Mouse (Mus musculus) monocyte, adult 5-6 weeks (primary cell): ENCODE measurements around the gene Fntb. TPM values are rescaled to one million over a fixed set of nuclear protein-coding genes. Genes with fewer than 3 reads are reported as not detected.

Experiments used
- ATAC-seq: fragments of 153-309, 156-312 bp; replicated peaks from 2 replicates; pipeline ENCODE4 v1.8.0; 2017; ENCODE audit warnings: mild to moderate bottlenecking; ENCODE audit not compliant: low TSS enrichment, insufficient number of reproducible peaks, severe bottlenecking, poor library complexity, low FRiP score
- total RNA-seq: library from RNA; stranded (forward); fragments of 200-1000, 200-491, 200-594 nt; gene quantifications from 3 replicates; pipeline ENCODE4 v1.2.3, GENCODE M21; 2017

Fntb gene
- total RNA-seq, 1 experiment from 2014 or later, result 8.8 TPM

DNA sequence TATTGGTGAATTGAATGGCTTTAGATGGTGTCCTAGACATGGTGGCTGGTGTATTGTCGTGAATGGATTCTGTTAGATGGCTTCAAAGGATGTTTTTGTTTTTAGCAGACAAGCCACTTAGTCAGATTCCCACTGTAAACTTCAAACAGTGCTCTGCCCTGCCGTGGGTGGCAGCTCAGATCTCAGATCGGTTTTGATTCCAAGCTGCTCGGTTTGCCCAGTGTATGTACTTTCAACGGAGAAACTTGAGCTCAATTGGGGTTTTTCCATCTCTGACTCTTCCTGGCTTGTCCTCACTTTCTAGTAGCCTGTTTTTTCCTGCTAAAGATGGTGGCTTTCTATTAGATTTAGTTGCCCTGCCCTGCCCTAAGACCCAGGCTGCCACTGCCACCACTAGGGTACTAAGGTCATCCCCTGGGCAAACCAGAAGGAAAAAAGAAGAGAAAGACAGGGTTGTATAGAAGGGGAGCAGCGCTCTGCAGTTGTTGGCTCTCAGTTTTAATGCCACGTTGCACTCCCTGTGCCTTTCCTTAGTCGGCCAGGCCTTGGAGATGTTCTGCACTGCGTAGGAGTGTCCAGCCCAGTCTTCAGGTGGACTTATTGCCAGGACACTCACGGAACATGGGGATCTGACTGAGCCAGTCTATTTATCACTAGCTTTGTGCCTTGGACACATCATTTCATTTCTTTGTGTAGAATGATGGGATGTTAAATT lies 134.0 kb downstream of the Fntb start:
- no peak for ATAC-seq

DNA sequence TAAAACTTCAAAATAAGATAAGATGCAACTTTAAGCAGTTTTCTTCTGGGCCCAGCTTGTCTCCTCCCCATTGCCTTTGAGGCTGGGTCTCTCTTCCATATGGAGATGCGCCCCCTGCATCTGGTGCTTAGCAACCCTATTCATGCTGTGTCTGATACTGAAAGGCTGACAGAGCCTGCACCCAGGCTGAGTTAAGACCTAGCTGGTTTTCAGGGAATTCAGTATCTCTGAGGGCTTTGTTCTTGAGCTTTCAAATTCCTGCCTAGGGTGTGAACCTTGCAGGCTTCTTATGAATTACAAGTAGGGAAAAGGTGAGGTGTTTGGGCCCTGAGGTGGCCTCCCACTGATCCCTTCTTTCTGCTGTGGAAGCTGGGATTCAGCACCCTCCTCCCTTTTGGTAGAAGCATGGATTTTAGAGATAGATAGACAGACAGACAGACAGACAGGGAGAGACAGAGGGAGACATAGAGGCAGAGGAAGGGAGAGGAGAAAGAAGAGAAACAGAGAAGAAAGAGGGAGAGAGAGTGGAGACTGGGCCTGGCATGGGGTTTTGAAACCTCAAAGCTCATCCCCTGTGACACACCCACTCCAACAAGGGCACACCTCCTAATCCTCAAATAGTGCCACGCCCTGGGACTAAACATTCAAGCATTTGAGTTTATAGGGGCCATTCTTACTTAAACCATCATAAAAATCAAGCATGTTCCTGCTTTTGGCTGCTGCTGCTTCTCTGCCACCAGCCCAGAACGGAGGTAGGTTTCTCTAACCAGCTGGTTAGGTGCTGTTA lies 136.3 kb downstream of the Fntb start:
- no peak for ATAC-seq

DNA sequence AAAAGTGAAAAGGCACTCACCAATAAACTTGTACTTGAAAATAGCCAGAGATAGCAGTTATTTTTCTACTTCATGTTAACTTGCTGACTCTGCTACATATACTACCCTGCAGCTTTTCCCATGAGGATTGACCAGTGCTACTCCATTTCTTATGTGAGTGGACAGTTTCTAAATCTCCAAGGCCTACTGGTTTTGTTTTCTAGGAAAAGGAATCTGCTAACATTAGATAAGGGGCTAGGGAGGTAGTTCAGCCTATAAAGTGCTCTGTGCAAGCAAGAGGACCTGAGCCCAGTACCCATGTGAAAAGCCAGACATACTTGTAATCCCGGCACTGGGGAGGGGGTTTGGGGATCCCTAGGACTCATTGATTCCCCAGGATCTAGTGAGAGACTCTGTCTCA lies 140.9 kb downstream of the Fntb start:
- ATAC-seq, result no peak

DNA sequence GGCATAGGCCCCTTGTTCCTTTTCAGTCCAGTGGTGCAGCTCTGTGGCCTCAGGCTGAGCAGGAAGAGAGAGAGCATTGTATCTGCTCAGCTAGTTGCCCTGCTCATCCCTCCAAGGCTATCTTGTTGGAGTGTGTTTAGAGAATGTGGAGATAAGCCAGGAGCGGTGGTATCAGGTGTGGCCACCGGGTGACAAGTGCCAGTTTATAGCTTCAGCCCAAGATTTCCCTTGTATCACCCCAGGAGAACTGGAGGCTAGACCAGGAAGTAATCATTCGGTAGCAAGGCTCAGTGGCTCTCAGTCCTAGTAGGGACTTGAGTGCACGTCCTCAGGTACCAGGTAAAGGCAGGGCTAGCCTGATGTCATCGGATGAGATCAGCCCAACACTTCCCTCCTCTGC lies 143.8 kb downstream of the Fntb start:
- ATAC-seq, result no peak

DNA sequence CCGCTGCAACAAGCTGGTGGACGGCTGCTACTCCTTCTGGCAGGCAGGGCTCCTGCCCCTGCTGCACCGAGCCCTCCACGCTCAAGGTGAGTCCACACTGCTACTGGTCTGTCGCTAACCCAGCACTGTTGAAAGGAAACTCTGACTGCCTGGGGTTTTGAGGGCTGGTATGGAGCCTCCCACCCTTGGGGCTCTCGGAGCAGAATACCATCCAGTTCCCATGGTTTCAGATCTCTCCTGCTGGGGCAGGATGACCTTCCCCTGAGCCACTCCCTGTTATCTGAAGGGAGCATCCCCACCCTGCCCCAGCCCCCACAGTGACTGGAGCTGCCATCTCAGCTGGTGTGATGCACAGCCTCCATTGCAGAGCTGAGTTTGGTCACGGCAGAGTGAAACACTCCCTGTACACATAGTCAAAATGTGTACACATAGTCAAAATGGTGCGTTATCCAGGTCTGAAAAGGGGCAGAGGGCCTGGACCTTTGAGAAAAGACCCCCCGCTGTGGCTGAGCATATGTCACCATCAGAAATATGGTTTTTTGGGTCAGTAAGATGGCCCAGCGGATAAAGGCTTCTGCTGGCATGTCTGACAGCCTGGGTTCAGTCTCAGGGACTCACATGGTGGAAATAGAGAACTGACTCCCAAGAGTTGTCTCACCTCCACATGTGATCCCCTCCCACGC lies 145.0 kb downstream of the Fntb start:
- no peak for ATAC-seq

DNA sequence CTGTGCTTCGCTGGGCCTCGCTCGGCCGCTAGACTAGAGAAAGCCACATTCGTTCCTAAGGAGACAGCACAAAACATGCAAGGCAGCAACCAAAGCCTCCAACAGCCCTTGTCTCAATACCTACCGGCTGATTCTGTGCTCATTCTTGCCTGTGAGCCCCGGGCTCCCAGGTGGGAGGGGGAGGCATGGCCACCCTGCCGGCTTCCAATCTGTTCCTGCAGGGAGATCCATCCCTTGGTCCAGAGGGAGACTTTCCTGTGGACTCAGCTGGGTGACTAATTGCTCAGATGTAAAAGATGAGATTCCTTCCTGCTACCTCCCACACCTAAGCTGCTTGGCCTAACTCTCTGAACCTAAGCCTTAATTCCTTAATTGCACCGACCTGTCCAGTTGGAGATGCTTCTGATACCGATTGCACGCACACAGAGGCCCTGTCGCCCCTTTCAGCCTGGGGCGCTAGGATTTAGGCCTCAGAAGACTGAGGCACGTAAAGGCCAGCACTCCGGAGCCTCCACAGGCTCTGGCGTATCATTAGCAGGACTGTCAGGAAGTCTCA lies 145.9 kb downstream of the Fntb start:
- no peak for ATAC-seq

DNA sequence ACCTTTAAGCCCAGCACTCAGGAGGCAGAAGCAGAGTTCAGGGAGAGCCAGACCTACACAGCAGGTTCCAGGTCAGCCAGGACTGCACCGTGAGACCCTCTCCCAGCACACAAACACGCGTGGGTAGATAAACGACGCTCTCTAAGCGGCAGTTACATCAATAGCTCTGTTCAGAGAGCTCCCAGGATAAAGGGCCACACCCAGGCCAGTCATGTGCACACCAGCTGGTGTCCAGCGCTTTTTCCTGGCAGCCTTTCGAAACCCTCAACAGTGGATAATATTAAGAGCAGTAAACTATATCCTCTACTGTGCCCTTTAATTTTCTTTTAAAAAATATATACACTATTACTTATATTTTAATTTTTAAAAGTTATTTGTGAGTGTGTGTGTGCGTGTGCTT lies 146.8 kb downstream of the Fntb start:
- no peak for ATAC-seq

DNA sequence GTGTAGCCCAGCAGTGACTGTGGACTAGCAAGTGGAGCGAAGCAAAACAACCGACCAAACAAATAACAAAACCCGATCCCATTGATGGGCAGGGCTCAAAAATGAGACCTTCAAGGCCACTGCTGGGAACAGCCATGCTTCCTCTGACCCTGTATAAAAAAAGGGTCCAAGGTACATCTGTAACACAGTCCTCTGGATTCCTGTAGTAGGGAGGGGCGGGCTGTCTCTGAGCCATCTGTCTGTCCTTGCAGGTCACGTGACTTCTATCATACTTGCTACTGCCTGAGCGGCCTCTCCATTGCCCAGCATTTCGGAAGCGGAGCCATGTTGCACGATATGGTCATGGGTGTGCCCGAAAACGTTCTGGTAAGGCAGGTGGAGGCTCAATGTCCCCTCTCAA lies 150.8 kb downstream of the Fntb start:
- ATAC-seq, result no peak

DNA sequence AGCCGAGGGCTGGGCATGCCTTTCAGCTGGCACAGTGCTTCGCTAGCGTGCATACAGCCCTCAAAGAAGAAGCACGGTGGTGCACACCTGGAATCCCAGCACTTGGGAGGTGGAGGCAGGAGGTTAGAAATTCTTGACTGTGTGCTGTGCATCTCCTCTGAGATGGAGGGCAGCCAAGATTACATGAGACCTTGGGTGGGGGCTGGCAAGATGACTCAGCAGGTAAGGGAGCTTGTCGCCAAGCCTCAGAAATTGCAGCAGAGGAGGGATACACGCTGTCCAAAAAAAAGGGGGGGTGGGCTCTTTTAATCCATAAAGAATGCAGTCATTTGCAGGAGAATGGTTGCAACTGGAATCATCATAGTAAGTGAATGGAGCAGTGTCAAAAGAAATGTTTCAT lies 152.7 kb downstream of the Fntb start:
- ATAC-seq, result no peak

DNA sequence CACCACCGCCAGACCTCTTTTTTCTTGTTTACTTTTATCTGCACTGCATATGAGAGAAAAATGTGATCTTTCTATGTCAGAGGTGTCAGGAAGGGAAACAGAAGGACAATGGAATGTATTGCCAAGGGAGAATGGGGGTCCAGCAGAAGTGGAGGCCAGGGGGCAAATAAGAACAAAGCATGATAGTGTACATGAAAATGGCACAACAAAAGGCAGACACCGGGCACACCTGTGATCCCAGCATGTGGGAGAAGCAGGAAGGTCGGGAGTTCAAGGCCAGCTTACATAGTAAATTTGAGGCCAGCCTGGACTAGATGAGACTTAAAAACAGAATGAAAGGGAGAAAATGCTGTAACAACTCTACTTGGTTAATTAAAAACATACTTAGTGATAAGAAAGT lies 153.5 kb downstream of the Fntb start:
- ATAC-seq, result no peak

DNA sequence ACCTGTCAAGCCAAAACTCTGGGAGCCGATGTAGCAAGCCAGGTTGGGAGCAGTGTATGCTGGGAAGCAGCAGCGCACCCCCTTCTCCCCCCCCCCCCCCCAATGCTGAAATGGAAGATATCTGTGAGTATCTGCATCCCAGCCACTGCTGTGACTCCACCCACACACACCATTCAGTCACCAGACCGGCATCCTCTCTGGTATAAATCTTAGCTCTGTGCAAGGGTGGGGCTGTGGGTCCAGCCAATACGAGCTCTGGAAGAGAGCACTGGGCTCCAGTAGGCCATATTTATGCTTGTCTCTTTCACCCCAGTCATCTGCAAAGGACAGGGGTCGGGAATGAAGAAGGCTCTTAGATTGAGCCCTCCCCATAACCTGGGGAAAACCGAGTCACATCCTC lies 155.0 kb downstream of the Fntb start:
- ATAC-seq, result no peak

DNA sequence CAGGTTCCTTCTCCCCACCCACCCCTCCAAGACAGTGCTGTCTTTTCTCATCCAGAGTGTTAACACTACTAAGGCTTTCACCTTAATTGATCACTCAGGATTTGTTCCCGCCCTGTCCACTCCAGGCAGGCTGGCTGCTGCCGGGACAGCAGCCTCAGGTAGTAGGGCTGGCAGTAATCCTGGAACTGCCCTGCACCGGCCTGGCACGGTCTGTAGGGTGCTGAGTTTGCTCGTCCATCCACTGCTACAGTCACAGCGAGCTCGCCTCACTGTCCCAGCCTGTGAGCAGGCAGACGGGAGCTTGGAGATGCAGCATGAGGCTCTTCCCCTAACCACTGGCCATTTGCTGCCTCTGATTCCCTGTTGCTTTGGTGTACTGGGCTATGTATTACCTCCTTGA lies 155.6 kb downstream of the Fntb start:
- no peak for ATAC-seq

DNA sequence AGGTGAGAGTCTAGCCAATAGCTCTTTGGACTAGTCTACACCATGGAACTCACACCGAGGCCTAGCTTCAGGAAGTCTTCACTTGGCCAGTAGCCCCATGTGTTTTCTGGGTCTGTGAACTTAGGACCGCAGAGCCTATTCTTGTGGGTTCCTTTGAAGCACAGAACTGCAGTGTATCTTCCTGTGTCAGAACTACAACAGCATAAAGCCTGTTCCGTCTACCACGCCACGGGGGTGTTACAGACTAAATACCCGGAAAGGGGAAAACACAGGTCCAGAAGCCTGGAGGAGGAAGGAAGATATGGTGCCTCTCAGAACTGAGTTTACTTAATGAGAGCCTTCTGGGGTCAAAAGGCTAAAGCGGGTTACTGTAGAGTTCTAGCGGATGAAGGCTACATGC lies 157.7 kb downstream of the Fntb start:
- ATAC-seq, result no peak

DNA sequence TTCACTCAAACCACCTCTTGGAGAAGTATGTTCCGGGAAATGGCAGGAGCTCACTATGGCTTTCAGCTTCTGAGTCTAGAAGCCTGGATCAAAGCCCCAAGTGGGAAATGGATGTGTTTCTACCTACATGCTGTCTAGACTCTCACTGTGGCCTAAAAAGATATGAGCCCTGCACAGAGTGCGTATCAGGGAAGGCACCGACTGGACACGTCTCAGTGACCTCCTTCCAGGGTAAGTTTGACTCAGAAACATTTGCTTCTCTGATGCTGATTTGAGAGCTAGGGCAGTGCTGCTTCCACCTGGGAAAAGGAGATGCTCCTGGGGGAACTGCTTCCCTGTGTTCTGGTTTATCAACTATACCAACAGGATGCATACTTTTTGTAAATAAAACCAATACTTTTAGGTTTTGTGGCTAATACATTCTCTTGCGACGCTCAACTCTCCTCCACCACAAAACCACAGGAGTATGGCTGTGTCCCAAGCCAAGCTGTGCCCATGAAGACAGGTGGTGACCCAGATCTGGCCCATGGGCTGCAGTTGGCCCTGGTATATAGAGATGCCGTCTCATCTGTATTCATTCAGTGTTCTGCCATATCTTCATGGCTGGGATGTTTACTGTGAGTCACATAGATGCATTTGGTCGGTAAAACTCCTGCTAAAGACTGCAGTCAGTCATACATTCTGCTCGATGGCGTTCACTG lies 159.7 kb downstream of the Fntb start:
- no peak for ATAC-seq

DNA sequence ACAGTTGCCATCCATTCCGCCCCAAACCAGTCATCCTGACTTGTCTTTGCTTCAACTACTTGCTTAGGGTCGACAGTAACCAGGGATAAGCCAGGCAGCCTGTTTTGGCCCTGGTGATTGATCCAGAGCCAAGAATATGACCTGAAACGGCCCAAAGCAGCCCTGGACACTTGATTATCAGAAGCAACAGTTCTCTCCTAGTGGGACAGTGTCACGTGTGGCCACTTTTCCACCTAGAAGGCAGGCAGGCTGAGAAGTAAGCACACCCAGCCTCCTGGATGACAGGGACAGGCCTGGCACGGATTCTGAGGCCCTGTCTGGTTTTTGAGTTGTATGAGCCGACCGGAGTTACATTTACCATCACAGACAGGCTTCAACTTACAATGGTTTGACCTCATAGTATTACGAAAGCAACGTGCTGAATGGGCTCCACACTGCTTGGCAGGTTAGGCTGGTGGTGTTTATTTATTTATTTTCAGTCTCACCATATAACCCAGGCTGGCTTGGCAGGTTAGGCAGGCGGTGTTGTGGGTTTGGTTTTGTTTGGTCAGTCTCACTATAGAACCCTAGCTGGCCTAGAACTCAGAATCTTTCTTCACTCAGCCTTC lies 161.1 kb downstream of the Fntb start:
- ATAC-seq, result no peak

DNA sequence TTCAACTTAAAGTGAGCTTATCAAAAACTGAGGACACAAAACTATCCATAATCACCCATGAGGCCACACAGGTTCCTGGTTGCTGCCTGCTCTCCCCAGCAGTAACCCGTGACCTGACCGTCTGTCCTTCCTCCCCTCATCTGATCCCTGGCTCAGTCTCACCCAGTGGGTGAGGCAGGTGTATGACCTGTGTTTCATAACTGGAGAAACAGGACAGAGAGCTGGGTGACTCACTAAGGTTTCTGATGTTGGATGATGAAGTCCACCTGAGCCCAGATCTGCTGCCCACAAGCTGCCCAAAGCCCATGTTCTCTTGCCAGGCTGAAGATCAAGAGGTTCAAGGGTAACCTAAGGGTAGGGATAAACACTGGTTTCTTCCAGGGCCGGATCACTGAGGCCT lies 161.6 kb downstream of the Fntb start:
- no peak for ATAC-seq

DNA sequence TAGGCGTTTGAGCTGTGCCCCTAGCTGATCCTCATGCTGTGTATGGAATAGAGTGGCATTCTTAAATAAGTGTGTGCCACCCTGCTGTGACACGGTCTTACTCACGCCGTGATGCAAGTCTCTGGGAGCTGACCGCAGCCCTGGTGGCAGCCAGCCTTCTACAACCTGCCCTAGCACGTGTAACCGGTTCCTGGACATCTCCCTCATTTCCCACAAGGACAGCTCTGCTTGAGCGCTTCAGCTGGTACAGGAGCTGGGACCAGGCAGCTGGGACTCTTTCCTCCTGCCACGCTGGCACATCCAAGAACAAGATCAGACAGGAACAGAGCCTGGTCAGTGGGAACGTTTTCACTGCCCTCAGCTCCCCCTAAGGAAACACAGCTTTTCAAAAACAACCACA lies 162.2 kb downstream of the Fntb start:
- no peak for ATAC-seq

DNA sequence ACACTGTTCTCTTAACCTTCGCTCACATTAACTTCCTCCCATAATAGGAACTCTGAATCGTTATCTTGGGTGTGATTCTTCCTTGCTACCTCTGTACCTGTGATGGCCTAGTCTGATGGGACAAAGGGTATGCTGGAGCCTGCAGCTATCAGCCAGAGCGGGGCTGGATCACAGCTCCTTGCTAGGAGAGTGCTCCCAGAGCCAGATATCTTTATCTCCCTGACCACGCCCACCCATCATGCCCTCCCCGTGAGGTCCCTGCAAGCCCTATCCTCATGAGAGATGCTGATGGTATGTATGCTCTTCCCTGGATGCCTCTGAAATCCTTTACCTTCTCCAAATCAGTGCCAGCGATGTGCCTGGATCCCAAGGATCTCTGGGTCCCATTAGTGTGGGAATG lies 164.8 kb downstream of the Fntb start:
- ATAC-seq, result no peak
